Mouse (Mus musculus): ENCODE data around the gene Fmnl1.

DNA sequence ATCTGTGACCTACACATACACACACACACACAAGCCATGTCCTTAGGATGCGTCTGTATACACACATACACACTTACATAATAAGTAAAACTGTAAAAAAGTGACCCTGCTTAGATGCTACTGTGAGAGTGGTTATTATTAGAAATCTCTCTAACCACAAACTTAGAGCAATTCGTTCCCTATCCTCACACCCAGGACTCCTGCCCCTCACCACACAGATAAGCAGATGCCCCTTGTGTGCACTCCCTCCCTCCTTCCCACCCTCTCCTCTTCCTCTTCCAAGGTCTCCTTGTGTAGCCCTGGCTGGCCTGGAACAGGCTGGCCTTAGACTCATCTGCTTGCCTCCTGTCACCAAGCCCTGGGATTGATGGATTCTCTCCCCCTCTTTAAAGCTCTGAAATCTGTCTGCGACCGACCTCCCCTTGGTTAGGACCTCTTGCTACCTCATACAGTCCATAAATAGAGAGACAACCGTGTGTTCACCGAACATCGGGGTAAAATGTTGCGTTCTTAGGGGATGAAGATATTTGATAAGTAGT, 34.8 kb upstream of the Fmnl1 start:
- TF ChIP-seq POLR2A (IDR thresholded peaks at IDR 0.05; ENCODE audit: insufficient read depth, low read depth, low read length) (no peak), CTCF (IDR thresholded peaks at IDR 0.05; ENCODE audit: insufficient read depth, low read depth, low read length) (no peak)

Data from olfactory bulb, adult 2 months (tissue).